Mouse (Mus musculus) C2C12 (cell line): Measurements from ENCODE around the gene Sla2. TPM values are rescaled to one million over a fixed set of nuclear protein-coding genes. Genes with fewer than 3 reads are reported as not detected.
"Not testable (repeated sequence)": the region's sequence is repeated elsewhere in the genome, so short reads cannot be mapped to it uniquely, and the experiment has no call there.

Experiments used
- H3K27me3 ChIP-seq: one replicate; pipeline ENCODE4 v1.6.1; 2011; ENCODE audit not compliant: control insufficient read depth, insufficient read depth, insufficient read length
- H3K36me3 ChIP-seq: one replicate; pipeline ENCODE4 v1.6.1; 2011; ENCODE audit not compliant: control insufficient read depth, insufficient read depth
- H3K4me3 ChIP-seq: one replicate; pipeline ENCODE4 v1.5.1; 2011; ENCODE audit warnings: mild to moderate bottlenecking, control low read depth; ENCODE audit not compliant: poor library complexity, insufficient read depth, severe bottlenecking
- H3K79me2 ChIP-seq: one replicate; pipeline ENCODE4 v1.6.1; 2011; ENCODE audit not compliant: control insufficient read depth, insufficient read depth
- H3K79me3 ChIP-seq: one replicate; pipeline ENCODE4 v1.6.1; 2011; ENCODE audit warnings: low read depth, control low read depth
- H3ac ChIP-seq: one replicate; pipeline ENCODE3; 2011; ENCODE audit warnings: low read depth; ENCODE audit not compliant: control insufficient read depth, insufficient read length
- CEBPB ChIP-seq: IDR thresholded peaks from one replicate; pipeline ENCODE4 v1.6.1; 2011; ENCODE audit warnings: low read depth, mild to moderate bottlenecking, control low read depth, moderate library complexity
- CTCF ChIP-seq: IDR thresholded peaks from one replicate; pipeline ENCODE4 v1.5.1; 2011; ENCODE audit not compliant: control insufficient read depth, insufficient read depth, insufficient read length
- FOSL1 ChIP-seq: IDR thresholded peaks from one replicate; pipeline ENCODE4 v1.8.0; 2011; ENCODE audit warnings: mild to moderate bottlenecking, low read length; ENCODE audit not compliant: poor library complexity, insufficient read depth, severe bottlenecking
- MAX ChIP-seq: IDR thresholded peaks from one replicate; pipeline ENCODE4 v1.6.1; 2011; ENCODE audit warnings: mild to moderate bottlenecking, control low read depth
- MYOD1 ChIP-seq: IDR thresholded peaks from one replicate; pipeline ENCODE4 v1.6.1; 2011; ENCODE audit warnings: low read depth; ENCODE audit not compliant: control insufficient read depth, insufficient read length
- MYOG ChIP-seq: IDR thresholded peaks from one replicate; pipeline ENCODE4 v1.6.1; 2011; ENCODE audit not compliant: control insufficient read depth, insufficient read length; ENCODE audit errors: extremely low read depth
- USF1 ChIP-seq: IDR thresholded peaks from one replicate; pipeline ENCODE4 v1.6.1; 2011; ENCODE audit warnings: low read depth, mild to moderate bottlenecking, control low read depth, moderate library complexity
- polyA plus RNA-seq: library from polyadenylated mRNA; unstranded; fragments of >200 nt; fragmentation: generic; extraction: Trizol; gene quantifications from one replicate; pipeline ENCODE4 v1.2.1, GENCODE M21; 2012; ENCODE audit warnings: missing spikeins

The Sla2 gene
- polyA plus RNA-seq, 1 experiment = 0.13 TPM

- H3ac ChIP-seq = no peak overlapping the region
- no peaks in the 10 kb centered on the region for H3K79me3 ChIP-seq
- H3K36me3 ChIP-seq = no peaks in the 10 kb centered on the region
- TF ChIP-seq MAX (no peak), MYOD1 (no peak), USF1 (no peak), MYOG (no peak), FOSL1 (no peak), CEBPB (no peak), CTCF (no peak)
- no peaks in the 10 kb centered on the region for H3K79me2 ChIP-seq
- no peaks in the 10 kb centered on the region for H3K27me3 ChIP-seq
- H3K4me3 ChIP-seq = no peak overlapping the region
Measured at GRCm38 (mm10) chr2:156928606-156929005, 41.6 kb upstream of the Sla2 start.

GRCm38 (mm10) chr2:156927663-156928062 lies 40.7 kb upstream of the Sla2 start:
- Histone ChIP-seq H3K27me3 (no peaks in the 10 kb centered on the region), H3K36me3 (no peaks in the 10 kb centered on the region), H3K79me3 (no peaks in the 10 kb centered on the region), H3K4me3 (no peak overlapping the region), H3ac (no peak overlapping the region), H3K79me2 (no peaks in the 10 kb centered on the region)
- TF ChIP-seq CTCF = no peak
- TF ChIP-seq FOSL1 = no peak
- no peak for TF ChIP-seq MYOD1
- TF ChIP-seq USF1 = no peak
- TF ChIP-seq MYOG = no peak
- TF ChIP-seq CEBPB = no peak
- TF ChIP-seq MAX = no peak

GRCm38 (mm10) chr2:156925611-156926010 lies 38.6 kb upstream of the Sla2 start:
- not testable (repeated sequence) for H3K27me3 ChIP-seq, H3K36me3 ChIP-seq, H3ac ChIP-seq, H3K4me3 ChIP-seq, H3K79me3 ChIP-seq, H3K79me2 ChIP-seq

GRCm38 (mm10) chr2:156925075-156925474 lies 38.1 kb upstream of the Sla2 start:
- H3K4me3 ChIP-seq, H3K36me3 ChIP-seq, H3K79me2 ChIP-seq, H3K27me3 ChIP-seq, H3K79me3 ChIP-seq, H3ac ChIP-seq: not testable (repeated sequence)

GRCm38 (mm10) chr2:156924210-156924898 lies 37.4 kb upstream of the Sla2 start:
- no peaks in the 10 kb centered on the region for H3K36me3 ChIP-seq
- no peaks in the 10 kb centered on the region for H3K27me3 ChIP-seq
- H3K79me3 ChIP-seq = no peaks in the 10 kb centered on the region
- no peak for TF ChIP-seq FOSL1
- H3ac ChIP-seq = no peak overlapping the region
- no peaks in the 10 kb centered on the region for H3K79me2 ChIP-seq
- no peak overlapping the region for H3K4me3 ChIP-seq

- H3K79me2 ChIP-seq = no peaks in the 10 kb centered on the region
- H3ac ChIP-seq = no peak overlapping the region
- no peaks in the 10 kb centered on the region for H3K36me3 ChIP-seq
- H3K27me3 ChIP-seq = no peaks in the 10 kb centered on the region
- H3K4me3 ChIP-seq = no peak overlapping the region
- no peaks in the 10 kb centered on the region for H3K79me3 ChIP-seq
- TF ChIP-seq FOSL1 = no peak
- no peak for TF ChIP-seq MYOD1
- TF ChIP-seq CEBPB = no peak
- no peak for TF ChIP-seq CTCF
- TF ChIP-seq MAX = no peak
- TF ChIP-seq USF1 = no peak
- TF ChIP-seq MYOG = no peak
Measured at GRCm38 (mm10) chr2:156923057-156923456, 36.1 kb upstream of the Sla2 start.
